Mouse (Mus musculus) lung, embryonic 14.5 days (tissue): ENCODE data around the gene Hcrtr1. TPM values are rescaled to one million over a fixed set of nuclear protein-coding genes. Genes with fewer than 3 reads are reported as not detected.

Experiments
- ATAC-seq: fragments of 200-750 bp; cut with Nextera tagmentation; 2 replicates; pipeline ENCODE4 v1.8.0; 2017; ENCODE audit warnings: mild to moderate bottlenecking, moderate TSS enrichment, moderate library complexity; ENCODE audit not compliant: insufficient read depth
- DNase-seq: peaks from one replicate; pipeline ENCODE4 v3.0.0-alpha.2; 2015
- H3K27ac ChIP-seq: fragments of 300-500 bp; sonication (generic); 2 replicates; pipeline ENCODE4 v1.5.1; 2014; ENCODE audit warnings: low read depth, mild to moderate bottlenecking, moderate library complexity
- H3K27me3 ChIP-seq: fragments of 300-500 bp; sonication (generic); 2 replicates; pipeline ENCODE4 v1.6.1; 2014; ENCODE audit warnings: low read length, control low read depth; ENCODE audit not compliant: insufficient read depth
- H3K36me3 ChIP-seq: fragments of 300-500 bp; sonication (generic); 2 replicates; pipeline ENCODE4 v1.6.1; 2014; ENCODE audit warnings: control low read depth; ENCODE audit not compliant: insufficient read depth
- H3K4me1 ChIP-seq: fragments of 300-500 bp; sonication (generic); 2 replicates; pipeline ENCODE4 v1.6.1; 2014; ENCODE audit warnings: antibody characterized with exemption, control low read depth; ENCODE audit not compliant: insufficient read depth
- H3K4me2 ChIP-seq: fragments of 300-500 bp; sonication (generic); 2 replicates; pipeline ENCODE4 v1.6.1; 2014; ENCODE audit warnings: mild to moderate bottlenecking
- H3K4me3 ChIP-seq: fragments of 300-500 bp; sonication (generic); 2 replicates; pipeline ENCODE4 v1.5.1; 2014; ENCODE audit warnings: low read depth, low read length
- H3K9ac ChIP-seq: fragments of 300-500 bp; sonication (generic); 2 replicates; pipeline ENCODE4 v1.6.1; 2014
- H3K9me3 ChIP-seq: fragments of 300-500 bp; sonication (generic); 2 replicates; pipeline ENCODE4 v1.6.1; 2016; ENCODE audit warnings: low read depth, low read length, control low read depth
- CTCF ChIP-seq: IDR thresholded peaks from 2 replicates; pipeline ENCODE4 v1.5.1; 2016; ENCODE audit warnings: antibody characterized with exemption, low read depth
- WGBS: fragments of 180-500 bp; shearing (Covaris S2); extraction: QIAGEN DNeasy Blood & Tissue Kit; methylation state at CpG from one replicate; pipeline ENCODE4 v1.1.7; 2014; 5-methylcytosine and 5-hydroxymethylcytosine counted together
- polyA plus RNA-seq: library from polyadenylated mRNA; unstranded; fragments of >200 nt; fragmentation: Nextera tagmentation; extraction: Ambion mirVana; gene quantifications from 2 replicates; pipeline ENCODE4 v1.2.1, GENCODE M21; 2014

Hcrtr1 gene
- polyA plus RNA-seq, 1 experiment from 2014 or later: 0.39 TPM

DNA sequence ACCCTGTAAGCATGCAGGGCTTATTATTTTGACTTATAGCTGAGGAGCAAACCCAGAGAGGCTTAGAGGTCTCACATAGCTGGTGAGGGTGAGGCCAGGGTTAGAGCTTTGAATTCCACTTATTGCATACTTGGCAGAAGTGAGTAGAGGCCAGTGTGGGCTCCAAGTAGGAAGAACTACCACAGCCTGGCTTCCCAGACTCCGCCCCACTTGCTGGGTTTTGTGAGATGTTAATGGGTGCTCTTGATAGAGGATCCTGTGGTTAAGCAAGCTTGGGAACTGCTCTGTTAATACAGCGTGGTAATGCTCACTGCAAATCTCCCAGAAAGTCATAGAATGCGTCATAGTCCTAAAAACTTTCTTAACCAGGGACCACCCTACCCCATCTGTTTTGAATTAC lies 30.2 kb downstream of the Hcrtr1 start:
- WGBS: 79% methylated on average over 3 of the region's 3 CpGs
- TF ChIP-seq CTCF: no peak
- H3K9me3 ChIP-seq: no peaks in the 10 kb centered on the region
- no peak for ATAC-seq
- no peak overlapping the region for H3K9ac ChIP-seq
- H3K4me3 ChIP-seq: no peak overlapping the region
- no peak for DNase-seq
- peaks cover 7% of the 10 kb centered on the region; the same call in 1 of the 2 replicates for H3K36me3 ChIP-seq
- H3K4me1 ChIP-seq: peaks cover 5% of the 10 kb centered on the region; the same call in 1 of the 2 replicates
- H3K4me2 ChIP-seq: 0 out of 2 replicates have a peak overlapping the region, but pooled peaks have one; percentile 87
- no peaks in the 10 kb centered on the region for H3K27me3 ChIP-seq
- no peak overlapping the region for H3K27ac ChIP-seq

DNA sequence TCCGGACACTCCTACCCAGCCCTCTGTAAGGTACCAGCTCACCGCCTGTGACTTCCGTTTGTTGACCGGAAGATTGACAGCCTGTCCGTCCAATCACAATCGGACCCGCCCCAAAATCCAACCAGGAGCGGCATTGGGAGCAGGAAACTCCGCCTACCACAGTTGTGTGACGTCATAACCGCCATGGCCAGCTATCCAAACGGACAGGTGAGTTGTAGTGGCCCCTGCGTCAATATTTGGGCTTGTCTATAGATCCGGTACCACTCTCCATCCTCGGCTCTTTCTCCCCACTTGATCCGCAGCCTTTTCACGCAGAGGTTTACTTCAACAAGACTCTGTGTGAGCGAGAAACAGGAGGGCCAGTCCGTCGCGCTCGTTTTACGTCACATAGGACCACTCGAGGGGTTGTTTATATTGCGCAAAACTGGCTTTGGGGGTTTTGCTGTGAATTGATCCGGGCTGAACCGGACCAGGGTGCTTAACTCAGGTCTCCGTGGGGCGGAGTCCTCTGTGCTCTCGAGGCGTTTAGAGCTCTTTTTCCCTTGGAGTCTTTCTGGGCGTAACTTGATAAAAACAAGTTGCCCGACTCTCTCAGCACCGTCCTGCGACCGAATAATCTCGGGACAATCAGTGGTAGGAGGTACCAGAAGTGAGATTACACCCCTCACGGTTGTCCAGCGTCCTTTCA lies 31.6 kb downstream of the Hcrtr1 start:
- ATAC-seq (peak; percentile 93), DNase-seq (peak; percentile 100)
- no peak for TF ChIP-seq CTCF
- H3K9ac ChIP-seq: peak overlapping the region; percentile 72
- H3K4me3 ChIP-seq: peak overlapping the region; percentile 71
- 0 out of 2 replicates have a peak, but pooled peaks cover 2% of the 10 kb centered on the region for H3K36me3 ChIP-seq
- no peaks in the 10 kb centered on the region for H3K9me3 ChIP-seq
- H3K27ac ChIP-seq: peak overlapping the region; percentile 88
- H3K4me2 ChIP-seq: peak overlapping the region; percentile 87
- under 1% methylated on average over 39 of the region's 39 CpGs for WGBS
- no peaks in the 10 kb centered on the region for H3K27me3 ChIP-seq
- peaks cover 5% of the 10 kb centered on the region; the same call in 1 of the 2 replicates for H3K4me1 ChIP-seq

DNA sequence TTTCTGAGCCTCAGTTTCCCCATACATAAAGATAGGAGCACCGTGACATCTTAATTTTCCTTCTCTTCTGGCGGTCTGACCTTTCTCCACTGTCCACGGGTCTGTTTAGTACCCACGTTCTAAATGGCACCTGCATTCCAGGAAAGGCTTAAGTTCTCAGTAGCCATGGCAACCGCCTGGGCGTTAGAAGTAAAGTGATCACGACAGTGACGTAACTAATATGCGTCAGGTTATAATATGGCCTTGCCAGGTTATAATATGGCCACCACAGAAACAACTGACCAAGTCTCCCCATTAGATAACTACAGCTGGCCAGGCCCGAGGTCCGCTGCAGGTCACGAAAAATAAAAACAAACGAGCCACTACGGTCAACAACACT lies 32.1 kb downstream of the Hcrtr1 start:
- Histone ChIP-seq H3K4me1 (peaks cover 6% of the 10 kb centered on the region; the same call in 1 of the 2 replicates), H3K9me3 (no peaks in the 10 kb centered on the region), H3K4me3 (peak overlapping the region; percentile 71), H3K27me3 (no peaks in the 10 kb centered on the region), H3K36me3 (no peaks in the 10 kb centered on the region), H3K4me2 (peak overlapping the region; percentile 87), H3K9ac (peak overlapping the region; percentile 72; the same call in 1 of the 2 replicates), H3K27ac (peak overlapping the region; percentile 88)
- DNase-seq: no peak
- no peak for TF ChIP-seq CTCF
- 13% methylated on average over 14 of the region's 14 CpGs for WGBS
- ATAC-seq: peak; percentile 50

DNA sequence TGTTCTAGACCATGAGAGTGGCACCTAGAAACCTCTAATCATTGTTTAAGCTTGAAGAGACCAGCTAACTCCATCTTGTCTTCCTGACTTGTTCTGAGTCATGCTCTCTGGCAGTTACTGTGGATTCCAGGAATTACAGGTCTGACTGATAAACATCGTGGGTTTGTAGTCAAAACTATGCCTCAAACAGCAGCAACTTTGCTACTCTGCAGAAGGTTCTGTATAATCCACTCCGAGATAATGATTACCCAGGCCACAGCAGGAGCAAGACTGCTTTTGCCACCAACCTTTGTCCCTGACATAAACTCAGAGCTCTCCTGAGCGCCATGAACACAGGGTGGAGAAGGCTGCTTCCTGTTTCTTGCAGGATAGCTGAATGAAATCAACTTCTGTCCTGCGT lies 34.6 kb downstream of the Hcrtr1 start:
- H3K4me2 ChIP-seq: no peak overlapping the region
- no peaks in the 10 kb centered on the region for H3K27me3 ChIP-seq
- H3K4me3 ChIP-seq: no peak overlapping the region
- no peak overlapping the region for H3K27ac ChIP-seq
- H3K9ac ChIP-seq: no peak overlapping the region
- TF ChIP-seq CTCF: no peak
- DNase-seq (no peak), ATAC-seq (no peak)
- no peaks in the 10 kb centered on the region for H3K9me3 ChIP-seq
- peaks cover 25% of the 10 kb centered on the region for H3K4me1 ChIP-seq
- WGBS: 77% methylated on average over 4 of the region's 4 CpGs
- H3K36me3 ChIP-seq: no peaks in the 10 kb centered on the region

DNA sequence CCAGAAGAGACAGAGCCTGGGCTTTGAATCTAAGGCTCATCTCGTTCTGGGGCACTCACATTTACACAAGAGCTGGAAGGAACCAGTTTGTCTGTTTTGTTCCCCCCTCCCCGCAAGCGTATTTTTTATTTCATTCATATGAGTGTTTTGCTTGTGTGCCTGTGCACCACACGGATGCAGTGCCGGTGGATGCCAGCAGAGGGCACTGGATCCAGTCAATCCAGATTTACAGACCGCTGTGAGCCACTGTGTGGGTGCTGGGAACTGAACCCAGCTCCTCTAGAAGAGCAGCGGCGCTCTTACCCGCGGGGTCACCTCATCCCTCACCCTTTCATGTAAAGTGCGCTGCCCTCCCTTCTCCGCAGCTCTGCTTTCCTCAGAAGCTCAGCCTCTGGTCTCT lies 35.5 kb downstream of the Hcrtr1 start:
- no peak overlapping the region for H3K27ac ChIP-seq
- no peaks in the 10 kb centered on the region for H3K27me3 ChIP-seq
- no peak overlapping the region for H3K9ac ChIP-seq
- TF ChIP-seq CTCF: peak; percentile 47; the same call in 1 of the 2 replicates
- DNase-seq (no peak), ATAC-seq (no peak)
- H3K4me2 ChIP-seq: no peak overlapping the region
- peaks cover 1% of the 10 kb centered on the region; the same call in 1 of the 2 replicates for H3K36me3 ChIP-seq
- H3K4me1 ChIP-seq: peaks cover 20% of the 10 kb centered on the region
- WGBS: 77% methylated on average over 12 of the region's 12 CpGs
- H3K9me3 ChIP-seq: no peaks in the 10 kb centered on the region
- no peak overlapping the region for H3K4me3 ChIP-seq

DNA sequence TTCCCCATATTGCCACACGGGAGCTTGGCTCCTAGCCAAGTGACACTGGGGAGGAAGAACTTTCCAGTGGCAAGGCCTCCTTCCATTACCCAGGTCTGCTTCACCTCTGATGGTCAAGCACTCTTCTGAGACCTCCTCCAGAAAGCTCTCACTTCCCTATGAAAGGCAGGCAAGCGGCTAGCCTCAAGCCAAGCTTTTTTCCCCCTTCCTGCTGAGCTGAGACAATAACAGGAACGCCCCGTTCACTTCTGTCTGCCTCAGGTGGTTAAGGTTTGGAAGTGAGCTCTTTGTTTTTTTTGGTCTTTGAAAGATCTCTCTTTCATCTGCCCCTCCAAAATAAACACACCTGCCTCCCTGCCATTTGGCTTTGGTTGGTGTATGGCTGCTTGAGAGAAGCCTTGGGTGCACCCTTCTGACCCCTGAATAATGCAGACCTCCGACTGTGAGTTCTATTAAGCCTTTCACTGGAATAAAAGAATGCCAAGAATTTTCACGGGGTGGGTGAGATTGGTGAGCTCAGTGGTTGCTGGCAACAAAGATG lies 37.0 kb downstream of the Hcrtr1 start, which contains the start of gene Pef1:
Gene Pef1 (plus strand): TSS at position 448 of the 541 bp plus-strand sequence.
- TF ChIP-seq CTCF: no peak
- H3K4me2 ChIP-seq: peak within 1 kb of the TSS; percentile 35
- H3K36me3 ChIP-seq: peaks cover 5% of the 10 kb centered on the region; the same call in 1 of the 2 replicates
- H3K4me1 ChIP-seq: peaks cover 20% of the 10 kb centered on the region
- WGBS: 11% methylated on average over 6 of the region's 6 CpGs
- H3K4me3 ChIP-seq: no peak within 1 kb of the TSS
- DNase-seq (peak; percentile 64), ATAC-seq (peak; percentile 50)
- peak within 1 kb of the TSS; percentile 11; the same call in 1 of the 2 replicates for H3K9ac ChIP-seq
- H3K9me3 ChIP-seq: no peaks in the 10 kb centered on the region
- no peaks in the 10 kb centered on the region for H3K27me3 ChIP-seq
- peak within 1 kb of the TSS; percentile 69 for H3K27ac ChIP-seq

DNA sequence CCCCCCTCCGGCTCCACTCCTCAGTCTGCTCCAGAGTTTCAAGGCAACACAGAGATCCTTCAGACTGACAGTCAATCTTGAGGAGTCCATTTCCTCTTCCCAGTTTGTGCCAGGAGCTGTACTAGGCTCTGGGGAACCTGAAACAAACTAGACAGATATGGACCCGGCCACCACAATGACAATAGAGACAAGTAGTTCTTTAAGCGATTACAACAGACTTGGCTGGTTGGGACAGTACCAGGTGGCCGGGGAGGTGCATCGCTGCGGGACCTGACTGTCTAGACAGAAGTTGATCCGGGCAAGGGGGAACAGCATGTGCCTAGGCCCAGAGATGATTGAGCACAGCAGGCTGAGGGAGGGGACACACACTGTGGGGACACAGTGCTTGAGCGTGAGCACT lies 38.0 kb downstream of the Hcrtr1 start:
- Histone ChIP-seq H3K9me3 (no peaks in the 10 kb centered on the region), H3K4me2 (peak overlapping the region; percentile 35), H3K36me3 (peaks cover 5% of the 10 kb centered on the region; the same call in 1 of the 2 replicates), H3K4me3 (no peak overlapping the region), H3K27ac (peak overlapping the region; percentile 58), H3K27me3 (no peaks in the 10 kb centered on the region), H3K4me1 (peaks cover 20% of the 10 kb centered on the region), H3K9ac (peak overlapping the region; percentile 11; the same call in 1 of the 2 replicates)
- 33% methylated on average over 8 of the region's 8 CpGs for WGBS
- ATAC-seq (no peak), DNase-seq (peak; percentile 46)
- TF ChIP-seq CTCF: no peak
